Mouse (Mus musculus) small intestine, adult 2 months (tissue): ENCODE data around the gene Abhd5. TPM values are rescaled to one million over a fixed set of nuclear protein-coding genes. Genes with fewer than 3 reads are reported as not detected.

Experiments
- H3K27ac ChIP-seq: fragments of 200-500 bp; 2 replicates; pipeline ENCODE4 v1.5.1; 2012; ENCODE audit warnings: low read depth, low read length, control low read depth, inconsistent platforms; ENCODE audit not compliant: insufficient read depth
- H3K27me3 ChIP-seq: fragments of 200-500 bp; 2 replicates; pipeline ENCODE4 v1.6.1; 2012; ENCODE audit warnings: mild to moderate bottlenecking, moderate library complexity, low read length, inconsistent platforms; ENCODE audit not compliant: control insufficient read depth, insufficient read depth
- H3K36me3 ChIP-seq: fragments of 200-500 bp; 2 replicates; pipeline ENCODE4 v1.6.1; 2012; ENCODE audit warnings: mild to moderate bottlenecking, low read length, control low read depth, inconsistent platforms; ENCODE audit not compliant: control insufficient read depth, insufficient read depth
- H3K4me1 ChIP-seq: fragments of 200-500 bp; 2 replicates; pipeline ENCODE4 v1.6.1; 2012; ENCODE audit warnings: low read length, inconsistent platforms, mixed read lengths; ENCODE audit not compliant: control insufficient read depth, insufficient read depth, insufficient read length
- H3K4me3 ChIP-seq: fragments of 200-500 bp; 2 replicates; pipeline ENCODE4 v1.5.1; 2012; ENCODE audit warnings: low read depth, mild to moderate bottlenecking, control low read depth, inconsistent platforms, low read length, moderate library complexity
- CTCF ChIP-seq: fragments of 200-500 bp; IDR thresholded peaks from 2 replicates; pipeline ENCODE4 v1.5.1; 2012; ENCODE audit warnings: low read depth, mild to moderate bottlenecking, control low read depth, inconsistent platforms, low read length, moderate library complexity, mixed read lengths; ENCODE audit not compliant: insufficient replicate concordance, insufficient read length; ENCODE audit errors: extremely low read depth
- POLR2A ChIP-seq: fragments of 200-500 bp; IDR thresholded peaks from 2 replicates; pipeline ENCODE4 v1.6.1; 2012; ENCODE audit warnings: low read depth, mild to moderate bottlenecking, control low read depth, inconsistent platforms, low read length, moderate library complexity
- WGBS: fragments of 180-500 bp; shearing (Covaris S2); methylation state at CpG from one replicate; pipeline ENCODE4 v1.1.7; 2018; 5-methylcytosine and 5-hydroxymethylcytosine counted together
- polyA plus RNA-seq: library from polyadenylated mRNA; depleted of rRNA; stranded (reverse); fragments of >200 nt; gene quantifications from 2 replicates; pipeline ENCODE4 v1.2.3, GENCODE M21; 2012

Gene Abhd5
- polyA plus RNA-seq, 1 experiment: 9.2 TPM

DNA sequence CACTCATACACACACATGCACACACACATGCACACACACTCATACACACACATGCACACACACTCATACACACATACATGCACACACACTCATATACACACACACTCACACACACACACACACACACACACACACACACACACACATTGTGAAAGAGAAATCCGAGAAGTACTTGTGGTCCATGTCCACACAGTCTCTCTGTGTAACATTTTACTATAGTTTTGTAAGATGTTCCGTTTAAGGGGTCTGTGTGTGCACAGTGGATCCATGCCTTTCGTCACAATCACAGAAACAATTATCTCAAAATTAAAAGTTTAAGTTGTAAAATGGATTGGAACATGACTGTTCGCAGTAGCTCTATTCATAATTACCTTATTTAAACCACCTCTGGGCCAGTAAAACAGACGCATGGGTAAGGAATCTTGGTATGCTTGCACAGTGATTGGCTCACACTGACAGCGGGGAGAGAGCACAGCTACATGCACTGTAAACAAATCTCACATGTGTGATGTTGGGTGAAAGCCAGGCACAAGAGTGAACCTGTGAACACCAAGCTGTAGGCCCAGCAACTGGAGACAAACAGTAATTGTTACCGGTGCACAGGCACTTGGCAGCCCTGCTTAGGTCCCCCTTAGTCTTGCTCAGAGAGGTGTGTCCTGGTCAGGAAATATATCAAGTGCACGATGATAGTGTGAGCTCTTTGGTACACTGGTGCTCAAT, 63.8 kb downstream of the Abhd5 start:
- 64% methylated on average over 8 of the region's 8 CpGs for WGBS
- Histone ChIP-seq H3K27me3 (no peaks in the 10 kb centered on the region), H3K27ac (no peak overlapping the region), H3K4me1 (no peaks in the 10 kb centered on the region), H3K4me3 (no peak overlapping the region), H3K36me3 (no peaks in the 10 kb centered on the region)
- TF ChIP-seq POLR2A: no peak
- no peak for TF ChIP-seq CTCF

DNA sequence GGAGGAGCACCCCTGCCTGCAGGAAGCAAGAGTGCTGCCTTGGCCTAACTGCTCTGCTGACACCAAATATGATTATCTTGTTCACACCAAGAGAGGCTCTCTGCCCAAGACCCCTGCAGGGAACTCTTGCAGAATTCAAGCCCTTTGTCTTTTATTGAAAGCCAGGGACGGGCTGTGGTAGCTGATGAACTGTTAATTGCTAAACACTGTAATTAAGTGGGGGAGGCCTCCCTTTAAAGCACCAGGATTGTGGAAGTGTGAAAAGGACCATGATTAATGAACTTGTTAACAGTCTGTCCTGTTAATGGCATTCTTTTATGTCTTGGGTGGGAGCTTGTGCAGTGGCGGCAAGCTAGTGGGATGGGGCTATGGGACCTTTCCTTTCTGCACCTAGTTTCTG, 65.2 kb downstream of the Abhd5 start:
- no peaks in the 10 kb centered on the region for H3K36me3 ChIP-seq
- 77% methylated on average over 2 of the region's 2 CpGs for WGBS
- H3K4me1 ChIP-seq: no peaks in the 10 kb centered on the region
- H3K27me3 ChIP-seq: no peaks in the 10 kb centered on the region
- H3K4me3 ChIP-seq: no peak overlapping the region
- TF ChIP-seq CTCF (no peak), POLR2A (no peak)
- no peak overlapping the region for H3K27ac ChIP-seq

DNA sequence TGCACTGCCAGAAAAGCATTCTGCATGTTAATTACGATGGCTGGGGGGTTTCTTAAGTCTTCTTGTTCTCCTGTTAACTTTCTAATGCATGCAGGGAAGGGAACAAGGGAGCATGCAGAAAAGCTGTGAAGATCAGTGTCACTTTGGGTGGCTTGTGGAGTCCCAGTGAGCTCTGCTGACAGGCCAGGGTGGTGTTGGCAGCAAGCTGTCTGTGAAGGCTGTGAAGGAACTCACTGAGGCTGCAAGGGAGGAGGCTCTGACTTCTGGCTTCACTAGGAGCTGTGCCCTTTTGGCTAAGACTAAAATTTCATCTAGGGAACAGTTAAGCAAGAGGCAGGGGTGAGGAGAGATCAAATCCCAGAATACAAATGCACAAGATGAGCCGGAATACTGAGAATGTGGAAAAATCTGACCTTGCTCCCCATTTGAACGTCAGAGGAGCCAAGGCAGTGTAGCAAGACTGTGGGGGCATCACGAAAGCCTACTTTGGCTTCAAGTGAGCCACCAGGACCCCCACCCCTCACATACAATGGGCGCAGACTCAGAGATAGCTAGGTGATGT, 68.9 kb downstream of the Abhd5 start:
- H3K4me1 ChIP-seq: no peaks in the 10 kb centered on the region
- H3K4me3 ChIP-seq: no peak overlapping the region
- H3K36me3 ChIP-seq: no peaks in the 10 kb centered on the region
- WGBS: 76% methylated on average over 5 of the region's 5 CpGs
- TF ChIP-seq CTCF: no peak
- TF ChIP-seq POLR2A: no peak
- H3K27me3 ChIP-seq: no peaks in the 10 kb centered on the region
- H3K27ac ChIP-seq: no peak overlapping the region

DNA sequence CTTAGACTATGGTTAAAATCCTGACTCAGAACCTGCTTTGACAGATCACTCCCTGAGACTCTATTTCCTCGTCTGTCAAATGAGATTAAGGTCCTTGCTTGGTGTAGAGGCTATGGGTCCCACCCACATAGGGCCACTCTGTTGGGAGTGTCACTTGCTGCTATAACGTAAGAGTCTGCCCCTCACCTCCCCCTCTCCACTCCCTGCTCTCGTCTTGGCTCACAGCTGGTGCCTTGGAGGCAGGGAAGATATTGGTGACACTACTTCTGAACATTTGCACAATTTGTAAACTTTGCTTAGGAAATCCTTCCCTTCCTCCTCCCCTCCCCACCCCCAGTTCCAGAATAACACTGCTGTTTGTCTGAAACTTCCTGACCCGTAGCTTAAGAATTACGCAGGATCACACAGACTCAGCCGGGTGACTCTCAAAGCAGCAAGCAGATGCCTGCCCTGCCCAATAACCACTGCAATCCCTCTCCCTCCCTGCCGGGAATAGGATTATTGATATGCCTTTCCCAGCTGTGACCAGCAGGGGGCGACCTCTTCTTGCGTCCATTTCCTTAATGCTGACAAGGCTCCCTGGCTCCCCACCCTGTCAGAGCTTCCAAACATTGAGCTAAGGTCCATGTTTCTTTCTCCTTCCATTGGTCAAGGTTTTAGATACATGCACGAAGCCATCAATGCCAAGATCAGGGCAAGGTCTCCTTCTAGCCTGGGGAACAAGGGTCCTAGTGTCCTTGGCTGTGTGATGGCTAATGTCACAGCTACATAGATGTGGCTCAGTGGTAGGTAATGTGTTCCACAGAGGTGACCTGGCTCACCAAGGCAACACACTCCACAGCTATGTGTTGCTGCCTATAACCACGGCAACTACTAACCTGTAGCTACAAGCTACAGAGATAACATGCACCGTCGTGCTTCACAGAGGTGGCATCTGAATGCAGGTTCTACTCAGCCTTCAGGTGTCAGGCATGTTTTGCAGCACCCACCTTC, 69.7 kb downstream of the Abhd5 start:
- Histone ChIP-seq H3K4me3 (no peak overlapping the region), H3K4me1 (no peaks in the 10 kb centered on the region), H3K27ac (no peak overlapping the region), H3K27me3 (no peaks in the 10 kb centered on the region), H3K36me3 (no peaks in the 10 kb centered on the region)
- TF ChIP-seq CTCF (peak; percentile 94; the same call in 1 of the 2 replicates), POLR2A (no peak)
- WGBS: 22% methylated on average over 13 of the region's 13 CpGs

DNA sequence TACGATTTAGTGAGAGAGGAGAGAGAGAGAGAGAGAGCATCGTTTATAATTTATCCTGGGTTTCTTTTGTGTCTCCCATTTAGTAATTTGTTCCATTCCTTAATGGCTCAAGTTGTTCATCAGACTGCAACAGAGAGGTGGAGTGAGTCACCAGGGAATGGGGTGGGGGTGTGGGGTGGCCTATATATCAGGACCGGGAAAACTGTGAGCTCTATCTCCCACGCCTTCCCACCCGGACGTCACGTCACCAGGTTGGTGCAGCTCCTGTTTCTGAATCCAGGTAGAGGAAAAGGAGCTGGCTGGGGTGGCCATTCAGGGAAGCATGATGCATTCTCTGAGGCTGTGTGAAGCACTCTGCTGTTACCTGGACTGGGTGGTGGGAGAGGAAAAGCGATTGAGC, 70.5 kb downstream of the Abhd5 start:
- Histone ChIP-seq H3K36me3 (no peaks in the 10 kb centered on the region), H3K4me1 (no peaks in the 10 kb centered on the region), H3K4me3 (no peak overlapping the region), H3K27ac (no peak overlapping the region), H3K27me3 (no peaks in the 10 kb centered on the region)
- no peak for TF ChIP-seq POLR2A
- no peak for TF ChIP-seq CTCF
- 64% methylated on average over 8 of the region's 8 CpGs for WGBS

DNA sequence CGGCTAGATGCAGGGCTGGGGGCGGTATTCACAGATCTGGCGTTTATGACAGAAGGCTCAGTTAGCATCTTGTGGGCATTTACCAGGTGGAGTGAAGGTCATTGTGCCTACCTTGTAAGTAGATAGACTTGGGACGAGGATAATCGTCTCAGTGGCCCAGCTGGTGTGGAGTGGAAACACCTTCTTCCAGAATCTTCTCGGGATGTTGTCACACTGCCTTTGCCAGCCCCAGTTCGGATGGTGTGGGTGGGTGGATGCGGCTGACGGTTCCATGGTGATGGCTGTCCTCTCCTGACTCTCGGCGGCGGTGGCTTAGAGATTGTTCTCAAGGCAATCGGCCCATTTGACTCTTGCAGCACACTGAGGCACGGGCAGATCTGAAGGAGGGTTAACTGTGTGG, 71.3 kb downstream of the Abhd5 start:
- WGBS: 80% methylated on average over 14 of the region's 14 CpGs
- Histone ChIP-seq H3K36me3 (no peaks in the 10 kb centered on the region), H3K27me3 (no peaks in the 10 kb centered on the region), H3K4me1 (no peaks in the 10 kb centered on the region), H3K4me3 (no peak overlapping the region), H3K27ac (no peak overlapping the region)
- no peak for TF ChIP-seq POLR2A
- no peak for TF ChIP-seq CTCF

DNA sequence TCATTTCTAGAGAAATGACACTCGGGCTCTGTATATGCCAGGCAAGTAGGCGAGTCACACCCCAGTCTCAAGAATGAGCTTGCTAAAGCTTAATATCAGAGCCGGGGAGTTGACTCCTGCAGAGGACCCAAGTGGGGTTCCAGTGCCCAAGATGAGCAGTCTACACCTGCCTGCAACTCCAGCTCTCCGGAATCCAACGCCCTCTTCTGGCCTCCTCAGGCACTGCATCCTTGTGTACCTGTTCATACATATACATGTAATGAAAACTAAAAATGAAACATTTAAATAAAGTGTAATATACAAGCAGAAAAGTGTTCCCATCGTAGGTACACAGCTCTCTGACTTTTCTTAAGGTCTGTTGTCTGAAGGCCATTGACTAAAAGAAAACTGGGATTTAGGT, 71.7 kb downstream of the Abhd5 start:
- H3K27ac ChIP-seq: no peak overlapping the region
- WGBS: 57% methylated on average over 6 of the region's 6 CpGs
- TF ChIP-seq CTCF (no peak), POLR2A (no peak)
- no peaks in the 10 kb centered on the region for H3K36me3 ChIP-seq
- no peaks in the 10 kb centered on the region for H3K27me3 ChIP-seq
- no peaks in the 10 kb centered on the region for H3K4me1 ChIP-seq
- H3K4me3 ChIP-seq: no peak overlapping the region
